Mouse (Mus musculus): Measurements from ENCODE around the gene Taf1c.

The Taf1c gene

GRCm38 (mm10) chr8:119574437-119575365 is 30.3 kb downstream of the Taf1c start, which contains the start of the genes Hsdl1 and Dnaaf1:
Gene Hsdl1, minus strand, starts transcription at chr8:119575183.
Gene Dnaaf1, plus strand, starts transcription at chr8:119575235.
- peak; percentile 91 to 97 for DNase-seq (ENCODE audit: low spot score in 2 of 2)

- no peak for DNase-seq (ENCODE audit: low spot score in 2 of 2)
These were observed 32.6 kb downstream of the Taf1c start for GRCm38 (mm10) chr8:119572411-119572810.

GRCm38 (mm10) chr8:119571135-119571534 is 33.9 kb downstream of the Taf1c start:
- DNase-seq (ENCODE audit: low spot score in 2 of 2), result no peak

GRCm38 (mm10) chr8:119569881-119570280 is 35.1 kb downstream of the Taf1c start:
- no peak for DNase-seq (ENCODE audit: low spot score in 2 of 2)

GRCm38 (mm10) chr8:119568951-119569350 is 36.1 kb downstream of the Taf1c start:
- DNase-seq (ENCODE audit: low spot score in 2 of 2), result no peak

- no peak for DNase-seq (ENCODE audit: low spot score in 2 of 2)
These were observed 36.8 kb downstream of the Taf1c start for GRCm38 (mm10) chr8:119568251-119568650.

GRCm38 (mm10) chr8:119566367-119566766 is 38.7 kb downstream of the Taf1c start:
- no peak for DNase-seq (ENCODE audit: low spot score in 2 of 2)

GRCm38 (mm10) chr8:119563849-119564251 is 41.2 kb downstream of the Taf1c start:
- DNase-seq (ENCODE audit: low spot score in 2 of 2), result no peak

DNA sequence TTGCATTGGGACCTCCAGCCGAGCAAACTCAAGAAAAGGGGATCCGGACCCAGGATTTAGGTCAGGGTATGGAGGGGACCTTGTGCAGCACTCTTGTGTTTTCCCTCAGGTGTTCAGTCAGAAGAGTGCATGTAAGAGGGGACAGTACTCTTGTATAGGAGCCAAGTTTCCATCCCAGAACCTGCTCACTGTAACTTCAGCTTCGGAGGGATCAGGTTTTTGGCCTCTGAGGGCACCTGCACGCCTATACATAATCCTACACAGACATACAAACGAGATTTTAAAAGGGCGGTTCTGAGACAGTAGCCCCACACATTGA is 45.7 kb downstream of the Taf1c start:
- no peak for DNase-seq (ENCODE audit: low spot score in 2 of 2)

- peak; percentile 99 for DNase-seq (ENCODE audit: low spot score in 2 of 2)
These were observed 46.2 kb downstream of the Taf1c start, which contains the start of gene Mbtps1 for GRCm38 (mm10) chr8:119558603-119559401. Gene Mbtps1, minus strand, starts transcription at chr8:119558735.

DNA sequence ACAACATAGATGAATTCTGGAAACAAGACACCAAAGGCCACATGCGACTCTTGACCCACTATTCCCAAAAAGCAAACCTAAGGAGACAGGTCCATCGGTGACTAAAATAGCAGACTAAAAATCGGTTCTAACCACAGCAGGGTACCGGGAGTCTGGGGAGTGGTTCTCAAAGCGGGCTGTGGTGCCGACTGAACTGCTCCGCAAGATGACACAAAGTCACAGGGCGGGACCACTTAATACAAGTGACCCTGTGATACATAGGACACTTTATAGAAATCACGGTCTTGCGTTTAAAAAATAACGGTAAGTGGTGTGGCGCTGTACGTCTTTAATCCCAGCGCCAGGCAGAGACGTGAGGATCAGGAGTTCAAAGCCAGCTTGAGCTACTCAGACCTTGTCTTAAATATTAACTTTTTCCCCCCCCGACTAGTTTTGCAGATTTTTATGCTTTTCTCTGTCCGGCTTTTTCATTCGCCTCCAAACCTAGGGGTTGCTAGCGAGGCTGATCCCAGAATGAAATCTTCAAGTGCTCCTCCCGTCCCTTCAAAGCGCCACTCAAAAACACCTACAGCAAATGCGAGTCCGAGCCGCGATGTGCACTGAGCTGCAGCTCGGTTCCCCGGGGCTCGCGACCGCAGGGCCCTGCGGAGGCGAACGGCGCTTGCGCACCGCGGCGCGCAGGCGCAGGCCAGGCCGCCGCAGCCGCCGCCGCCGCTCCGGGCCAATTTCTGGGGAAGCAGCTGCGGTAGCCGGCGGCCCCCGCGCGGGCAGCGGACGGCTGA is 47.0 kb downstream of the Taf1c start:
- DNase-seq (ENCODE audit: low spot score in 2 of 2), result peak in 1 of 2 experiments; percentile 83

DNA sequence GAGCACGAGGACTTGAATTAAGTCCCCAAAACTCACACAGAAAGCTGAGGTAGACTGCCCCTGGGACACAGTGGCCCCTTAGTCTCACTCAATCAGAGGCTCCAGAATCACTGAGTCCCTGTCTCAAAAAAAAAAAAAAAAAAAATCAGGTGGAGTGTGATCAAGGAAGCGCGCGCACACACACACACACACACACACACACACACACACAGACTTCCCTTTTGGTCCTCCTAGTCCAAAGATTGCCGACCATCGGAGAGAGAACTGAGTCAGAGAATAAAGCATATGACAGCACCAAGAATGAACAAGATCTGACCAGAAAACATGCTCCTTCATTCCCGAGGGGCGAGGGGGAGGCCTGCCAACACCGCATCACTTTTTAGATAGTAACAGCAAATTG is 47.9 kb downstream of the Taf1c start:
- no peak for DNase-seq (ENCODE audit: low spot score in 2 of 2)

- no peak for DNase-seq (ENCODE audit: low spot score in 2 of 2)
These were observed 49.2 kb downstream of the Taf1c start for GRCm38 (mm10) chr8:119555861-119556260.

DNA sequence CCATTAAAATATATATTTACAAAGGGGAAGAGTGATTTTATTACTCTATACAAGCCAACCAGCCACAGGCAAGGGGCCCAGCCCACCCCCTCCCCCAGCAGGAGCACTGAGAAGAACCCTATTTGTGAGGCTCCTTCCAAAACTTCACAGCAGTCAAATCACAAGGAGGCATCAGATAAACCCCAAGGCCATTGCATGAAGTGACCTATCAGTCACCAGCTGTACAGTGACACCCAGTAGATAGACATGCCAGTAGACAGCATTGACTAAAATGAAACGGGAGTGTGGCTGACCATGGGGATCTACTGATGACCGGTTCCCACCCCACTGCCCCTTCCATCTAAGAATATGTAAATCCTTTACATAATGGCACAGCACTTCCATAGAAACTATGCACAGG is 52.1 kb downstream of the Taf1c start:
- no peak for DNase-seq (ENCODE audit: low spot score in 2 of 2)

DNA sequence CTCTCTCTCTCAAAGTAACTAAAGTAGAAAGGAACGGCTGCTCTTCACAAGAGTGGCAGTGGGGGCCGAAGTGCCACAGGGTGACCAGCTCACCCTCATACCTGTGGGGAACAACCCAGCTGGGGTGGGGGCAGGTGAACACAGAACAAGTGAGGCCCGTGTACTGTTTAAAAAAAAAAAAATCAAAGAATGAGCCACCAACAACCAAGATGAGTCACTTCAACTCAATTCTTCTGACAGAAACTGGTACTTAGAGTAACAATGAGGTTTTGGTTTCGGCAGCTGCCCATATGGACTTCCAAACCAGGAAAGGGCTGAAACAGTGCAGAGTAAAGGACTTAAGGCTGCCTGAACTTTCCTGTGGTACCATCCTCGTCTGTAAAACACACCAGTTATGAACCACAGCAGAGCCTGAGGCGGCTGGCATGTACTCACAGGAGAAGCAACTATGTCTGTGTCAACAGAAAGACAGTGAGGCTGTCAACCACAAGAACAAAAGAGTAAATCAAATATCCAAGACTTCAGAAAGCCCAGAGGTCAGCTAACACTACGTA is 56.4 kb downstream of the Taf1c start:
- no peak for DNase-seq (ENCODE audit: low spot score in 2 of 2)

Data from urinary bladder, postnatal 4 days (tissue).